Mouse (Mus musculus): ENCODE measurements around the gene Ccr7.
A peak's percentile ranks its signal among the peaks of the same experiment; 100 is the strongest.

Ccr7 gene

DNA sequence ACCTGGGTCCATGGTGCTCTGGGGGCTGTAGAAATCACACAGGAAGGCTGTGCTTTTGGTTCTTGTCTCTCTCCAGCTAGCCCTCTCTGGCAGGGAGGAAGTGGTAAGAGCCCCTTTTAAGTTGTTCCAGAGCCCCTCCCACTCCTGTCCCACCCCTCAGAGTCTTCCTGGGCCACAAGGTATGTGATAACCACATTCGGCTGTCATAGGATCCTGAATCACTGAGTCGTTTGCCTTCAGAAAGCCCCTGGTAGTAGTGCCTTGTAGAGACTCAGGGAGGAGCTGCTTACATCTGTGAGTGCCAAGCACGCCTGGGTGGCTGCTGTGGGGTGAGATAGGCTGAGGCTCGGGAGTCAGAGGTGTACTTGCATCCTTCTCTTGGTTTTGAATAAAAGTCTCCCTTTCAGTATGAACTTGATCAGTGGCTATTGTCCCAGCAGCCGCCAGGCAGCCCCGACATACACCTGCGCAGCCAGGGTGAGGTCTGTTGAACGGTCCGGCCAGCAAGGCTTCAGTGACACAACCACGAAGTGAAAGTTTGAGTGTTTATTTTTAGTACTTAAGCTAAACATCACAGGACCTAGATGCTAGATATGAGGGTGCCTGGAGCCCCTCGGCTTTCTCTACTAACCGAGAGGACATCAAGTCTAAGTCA, at the start of gene Ccr7:
Ccr7 (minus strand) TSS at position 91 of the 655 bp plus-strand sequence.
- DNase-seq (ENCODE audit: low spot score in 2 of 2), result no peak

DNA sequence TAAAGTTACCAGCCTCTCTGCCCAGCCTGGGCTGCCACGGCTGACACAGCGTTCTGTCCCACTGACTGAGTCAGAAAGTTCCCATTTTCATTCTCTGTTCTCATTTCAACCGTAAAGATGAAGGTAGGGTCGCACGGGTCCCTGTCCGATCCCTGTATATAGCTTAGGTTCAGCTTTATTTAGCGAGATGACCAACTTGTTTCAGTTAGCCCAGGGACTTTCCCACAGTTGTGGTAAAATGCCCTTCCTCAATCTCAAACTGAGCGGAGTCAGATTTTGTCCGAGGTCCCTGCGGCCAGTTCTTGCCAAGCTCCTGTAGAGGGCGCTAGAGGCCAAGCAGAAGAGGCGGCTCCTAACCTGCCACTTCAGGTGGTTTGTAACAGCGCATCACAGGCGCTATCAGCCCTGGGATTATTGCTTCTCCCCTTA, 34.3 kb upstream of the Ccr7 start:
- peak; percentile 38 to 42 for DNase-seq (ENCODE audit: low spot score in 2 of 2)

DNA sequence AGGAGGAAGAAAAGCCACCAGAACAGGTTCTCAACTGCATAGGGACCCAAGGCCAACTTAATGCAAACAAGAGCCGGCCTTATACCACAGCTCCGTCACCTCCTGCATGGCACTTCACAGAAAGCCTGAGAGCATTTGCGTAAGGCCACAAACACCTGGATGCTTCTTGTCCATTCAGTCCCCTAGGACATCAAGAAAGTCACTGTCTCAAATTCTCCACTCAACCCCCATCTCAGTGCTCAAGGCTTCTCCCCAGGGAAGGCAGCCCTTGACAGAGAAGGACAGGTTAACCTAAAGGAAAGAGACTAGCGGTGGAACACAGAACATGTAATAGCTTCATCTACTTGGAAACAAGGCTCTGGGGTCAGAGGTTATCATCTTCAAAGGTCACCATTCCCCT, 32.5 kb upstream of the Ccr7 start:
- no peak for DNase-seq (ENCODE audit: low spot score in 2 of 2)

DNA sequence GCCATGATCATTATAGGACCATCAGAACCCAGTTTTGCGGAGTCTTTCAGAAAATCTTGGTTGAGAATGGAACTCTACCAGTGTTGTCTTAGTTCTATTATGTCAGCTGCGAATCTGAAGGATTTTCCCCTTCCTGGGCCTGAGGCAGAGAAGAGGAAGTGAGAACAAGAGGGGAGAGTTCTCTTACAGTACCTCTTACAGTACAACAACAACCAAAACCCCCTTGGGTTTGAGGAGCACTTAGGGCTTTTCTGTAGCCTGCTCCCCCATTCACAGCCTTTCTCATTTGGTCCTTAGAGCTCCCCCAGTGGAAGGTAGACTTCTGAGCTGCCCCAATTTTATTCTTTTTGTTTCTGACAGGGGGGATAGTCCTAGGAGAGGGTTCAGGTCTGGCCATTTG, 32.0 kb upstream of the Ccr7 start:
- DNase-seq (ENCODE audit: low spot score in 2 of 2), result no peak

DNA sequence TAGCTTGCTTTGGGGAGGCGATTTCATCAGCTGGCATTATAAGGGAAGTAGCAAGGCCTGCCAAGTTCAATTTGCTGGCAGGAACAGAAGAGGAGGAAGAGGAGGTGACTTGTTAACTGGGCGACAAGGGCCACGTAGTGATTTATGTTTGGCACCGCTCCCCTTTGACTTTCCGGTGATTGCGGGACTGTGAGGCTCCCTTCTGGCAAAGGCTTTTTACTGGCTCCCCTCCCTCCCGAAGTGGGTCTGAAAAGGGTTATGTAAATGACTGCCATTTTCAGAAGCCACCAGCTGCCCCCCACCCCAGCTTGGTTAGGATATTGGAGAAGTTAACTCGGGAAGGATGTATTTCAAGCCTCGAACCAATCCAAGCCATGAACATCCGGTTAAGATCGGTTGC, 27.7 kb upstream of the Ccr7 start:
- DNase-seq (ENCODE audit: low spot score in 2 of 2), result no peak

DNA sequence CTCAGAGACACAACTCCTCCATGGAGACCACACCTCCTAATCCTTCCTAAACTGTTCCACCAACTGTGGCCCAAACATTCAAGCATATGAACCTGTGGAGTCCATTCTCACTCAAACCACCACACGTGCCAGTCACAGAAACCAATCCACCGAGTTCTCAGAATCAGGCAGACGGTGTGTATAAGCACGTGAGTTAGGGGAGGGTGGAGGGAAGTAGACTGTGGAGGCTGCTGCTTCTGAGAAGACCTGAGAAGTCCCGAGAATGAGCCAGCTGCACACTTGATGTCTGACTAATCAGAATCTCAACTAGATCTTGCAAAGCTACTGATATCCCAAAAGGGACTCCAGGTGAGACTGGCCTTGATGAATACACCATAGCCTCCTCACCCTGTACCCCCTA, 25.2 kb upstream of the Ccr7 start:
- no peak for DNase-seq (ENCODE audit: low spot score in 2 of 2)

DNA sequence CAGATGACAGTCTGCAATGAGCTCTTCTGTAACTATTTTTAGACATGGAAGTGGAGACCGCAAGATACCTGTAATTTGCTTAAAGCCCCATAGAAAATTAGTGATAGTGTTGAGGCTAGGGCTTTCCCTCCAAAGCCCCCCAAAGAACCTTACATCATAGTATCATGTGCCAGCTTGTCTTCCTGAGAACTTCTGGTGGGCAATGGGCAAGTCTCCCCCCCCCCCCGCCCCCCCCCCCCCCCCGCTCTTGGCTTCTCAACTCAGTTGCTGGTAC, 23.0 kb upstream of the Ccr7 start:
- no peak for DNase-seq (ENCODE audit: low spot score in 2 of 2)

DNA sequence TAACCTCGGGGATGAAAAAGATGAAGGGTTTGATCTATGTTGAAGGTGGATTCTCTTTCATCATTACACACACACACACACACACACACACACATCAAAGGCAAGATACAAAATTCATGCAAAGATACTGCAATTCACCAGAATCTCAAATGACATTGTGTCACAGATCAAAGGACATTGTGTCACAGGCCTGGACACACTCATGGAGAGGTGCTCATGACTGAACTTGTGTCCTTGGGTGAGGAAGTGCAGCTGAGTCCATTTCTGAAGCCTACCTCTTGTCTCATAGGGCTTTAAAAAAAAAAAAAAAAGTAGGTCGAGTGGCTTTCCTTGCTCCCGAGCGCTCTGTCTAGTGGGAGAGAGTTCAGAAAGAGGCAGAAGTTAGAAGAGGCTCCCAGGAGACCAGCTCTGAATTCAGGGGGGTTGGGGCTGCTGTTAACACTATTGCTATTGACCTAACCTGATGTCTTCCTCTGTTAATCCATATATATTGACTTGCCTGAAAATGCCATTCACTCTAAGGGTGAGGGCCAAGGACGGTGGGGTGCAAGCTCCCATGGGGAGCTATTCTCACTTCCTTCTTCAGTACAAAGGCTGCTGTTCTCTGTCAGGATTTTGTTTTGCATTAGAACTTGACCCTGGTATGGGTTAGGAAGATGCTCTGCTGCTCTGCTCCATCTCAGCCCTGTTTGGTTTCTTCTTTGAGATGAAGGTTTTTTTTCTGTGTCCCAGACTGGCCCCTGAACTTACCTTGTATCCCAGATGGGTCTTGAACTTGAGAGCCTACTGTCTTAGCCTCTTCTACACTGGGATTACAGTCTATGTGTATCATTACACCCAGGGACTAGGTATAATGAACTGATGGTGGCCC, 22.4 kb upstream of the Ccr7 start:
- DNase-seq (ENCODE audit: low spot score in 2 of 2), result no peak

DNA sequence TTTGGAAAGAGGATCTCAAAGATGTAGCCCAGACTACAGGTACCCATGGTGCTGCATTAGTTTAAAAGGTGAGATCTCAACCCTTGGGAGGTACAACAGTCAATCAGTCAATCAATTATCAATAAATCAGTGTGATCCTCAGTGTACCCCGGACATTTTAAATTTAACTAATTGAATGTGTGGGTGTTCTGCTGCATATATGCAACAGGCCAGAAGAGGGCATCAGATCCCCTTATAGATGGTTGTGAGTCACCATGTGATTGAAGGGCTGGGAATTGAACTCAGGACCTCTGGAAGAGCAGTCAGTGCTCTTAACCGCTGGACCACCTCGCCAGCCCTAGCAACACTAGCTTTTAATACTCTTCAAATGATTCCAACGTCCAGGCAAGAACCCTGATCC, 17.1 kb upstream of the Ccr7 start:
- DNase-seq (ENCODE audit: low spot score in 2 of 2), result no peak

DNA sequence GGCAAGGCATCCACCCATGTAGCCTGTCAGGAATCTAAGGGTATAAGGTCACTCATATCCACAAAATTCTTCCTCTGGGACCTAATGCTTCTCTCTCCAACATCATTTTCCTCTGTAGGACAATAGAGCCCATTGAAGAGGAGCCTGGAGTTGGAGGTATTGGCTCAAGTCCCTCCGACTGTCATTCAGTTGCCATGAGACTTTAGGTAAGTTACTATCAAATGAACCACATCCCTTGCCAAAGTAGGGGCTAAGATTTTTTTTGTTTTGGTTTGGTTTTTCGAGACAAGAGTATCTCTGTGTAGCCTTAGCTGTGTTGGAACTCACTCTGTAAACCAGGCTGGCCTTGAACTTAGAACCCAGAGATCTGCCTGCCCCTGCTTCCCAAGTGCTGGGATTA, 16.6 kb upstream of the Ccr7 start:
- DNase-seq (ENCODE audit: low spot score in 2 of 2), result no peak

DNA sequence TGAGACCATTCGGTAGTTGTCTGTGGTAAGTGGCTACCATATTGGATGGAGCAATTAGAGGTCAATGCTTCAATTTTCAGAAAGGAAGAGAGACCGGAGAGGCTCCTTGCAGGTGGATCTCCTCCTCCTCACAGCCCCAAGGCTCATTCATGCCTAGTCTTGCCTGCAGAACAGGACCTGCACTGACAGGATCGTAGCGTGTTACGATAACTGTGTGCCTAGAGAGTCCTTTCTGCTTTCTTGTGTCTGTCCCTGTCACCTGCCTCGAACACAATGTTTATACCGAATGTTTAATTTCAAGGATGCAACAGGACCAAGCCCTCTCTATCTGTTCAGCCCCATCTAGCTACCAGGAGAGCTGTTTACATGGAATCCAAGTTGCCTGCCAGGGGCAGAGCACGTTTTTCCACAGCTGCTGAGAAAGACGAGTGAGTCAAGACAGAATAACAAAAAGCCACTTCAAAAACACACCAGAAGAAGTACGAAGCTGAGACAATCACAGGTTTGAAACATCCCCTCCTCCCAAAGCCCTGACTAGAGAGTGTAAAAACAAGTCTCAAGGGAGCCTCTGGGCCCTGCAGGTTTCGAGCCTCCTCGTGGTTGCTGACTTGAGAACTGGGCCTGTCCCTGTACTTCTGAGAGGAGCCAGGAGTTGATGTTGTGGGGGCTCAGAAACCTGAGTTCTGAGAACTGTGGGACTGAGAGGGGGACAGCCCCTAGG, 15.8 kb upstream of the Ccr7 start:
- DNase-seq (ENCODE audit: low spot score in 2 of 2), result no peak

DNA sequence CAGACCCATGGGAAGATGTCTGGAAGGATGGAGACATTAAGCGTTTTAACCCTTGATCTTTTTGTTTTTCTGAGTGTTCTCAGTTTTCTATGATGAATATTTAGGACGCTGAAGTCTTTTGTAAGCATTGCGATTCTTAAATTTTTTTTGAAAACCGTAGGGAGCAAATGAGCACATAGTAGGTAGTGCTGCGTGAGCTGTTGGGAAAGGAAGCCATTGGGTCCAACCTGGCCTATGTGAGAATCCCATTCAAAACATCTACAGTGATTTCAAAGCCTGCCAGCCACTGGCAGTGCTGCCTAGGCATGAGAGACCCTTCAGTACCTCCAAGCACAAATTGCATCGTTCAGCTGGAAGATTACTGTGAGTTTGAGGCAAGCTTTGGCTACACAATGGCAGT, 15.1 kb upstream of the Ccr7 start:
- DNase-seq (ENCODE audit: low spot score in 2 of 2), result no peak

DNA sequence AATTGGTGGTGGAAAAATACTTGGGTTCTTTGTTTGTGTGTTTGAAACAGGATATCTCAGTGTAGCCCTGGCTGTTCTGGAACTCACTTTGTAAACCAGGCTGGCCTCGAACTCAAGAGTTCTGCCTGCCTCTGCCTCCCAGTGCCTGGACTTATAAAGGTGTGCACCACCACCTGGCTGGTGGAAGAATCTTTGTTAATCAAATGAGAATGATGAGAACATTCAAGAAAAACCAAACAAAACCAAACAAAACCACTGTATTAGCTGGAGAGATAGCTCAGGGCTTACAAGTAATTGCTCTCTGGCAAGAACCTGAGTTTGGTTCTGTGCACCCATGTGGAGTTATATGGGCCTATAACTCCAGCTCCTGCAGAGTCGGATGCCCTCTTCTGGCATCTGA, 14.6 kb upstream of the Ccr7 start:
- no peak for DNase-seq (ENCODE audit: low spot score in 2 of 2)

DNA sequence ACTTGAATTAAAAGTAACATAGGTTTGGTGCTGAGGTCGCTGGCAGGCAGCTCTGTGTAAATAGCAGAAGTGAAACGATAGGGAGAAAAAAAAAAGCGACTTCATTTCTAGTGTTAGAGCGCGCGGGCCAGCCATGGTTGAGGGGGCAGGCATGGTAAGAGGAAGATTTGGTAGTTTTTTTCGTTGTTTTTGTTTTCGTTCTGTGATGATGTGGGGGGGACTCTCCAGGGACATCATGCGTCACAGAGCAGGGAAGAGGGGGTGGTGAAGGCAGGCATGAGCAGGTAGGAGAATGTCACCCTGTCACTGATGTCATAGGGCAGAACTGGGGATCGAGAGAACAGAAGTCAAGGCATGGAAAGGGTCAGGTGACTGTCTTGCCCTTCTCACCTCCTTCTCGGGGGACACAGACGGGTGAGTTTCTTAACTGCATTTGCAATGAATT, 13.2 kb upstream of the Ccr7 start:
- no peak for DNase-seq (ENCODE audit: low spot score in 2 of 2)

DNA sequence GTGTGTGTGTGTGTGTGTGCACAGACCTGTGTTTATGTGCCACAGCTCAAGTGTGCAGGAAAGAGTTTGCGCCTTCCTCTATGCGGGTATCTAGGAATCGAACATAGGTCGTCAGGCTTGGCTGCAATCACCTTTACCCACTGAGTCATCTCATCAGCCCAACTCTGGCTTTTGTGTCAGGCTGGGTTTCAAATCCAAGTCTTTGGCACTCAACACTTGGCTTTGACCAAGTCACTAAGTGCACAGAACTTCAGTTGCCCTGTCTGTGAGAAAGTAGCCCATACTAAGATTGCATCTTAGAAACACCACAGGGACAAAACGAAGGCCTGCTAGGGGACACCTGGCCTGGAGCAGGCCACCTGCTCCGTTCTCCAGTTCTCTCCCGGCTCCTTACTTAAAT, 12.7 kb upstream of the Ccr7 start:
- DNase-seq (ENCODE audit: low spot score in 2 of 2), result no peak

DNA sequence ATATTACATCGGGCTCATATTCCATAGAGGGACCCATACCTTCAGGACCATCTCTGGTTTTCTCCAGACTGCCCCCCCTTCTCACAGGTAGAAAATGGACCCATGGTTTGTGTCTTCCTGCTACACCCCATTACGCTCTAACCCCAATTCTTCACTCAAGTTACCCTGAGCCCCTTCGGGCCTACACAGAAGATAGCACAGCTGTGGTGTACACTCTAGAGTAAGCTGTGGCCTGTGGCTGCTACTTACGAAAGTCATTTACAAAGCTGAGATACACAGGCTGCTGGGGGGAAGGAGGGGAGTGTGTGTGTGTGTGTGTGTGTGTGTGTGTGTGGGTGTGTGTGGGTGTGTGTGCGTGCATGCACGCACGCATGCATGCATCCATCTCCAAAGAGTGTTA, 11.4 kb upstream of the Ccr7 start:
- no peak for DNase-seq (ENCODE audit: low spot score in 2 of 2)

DNA sequence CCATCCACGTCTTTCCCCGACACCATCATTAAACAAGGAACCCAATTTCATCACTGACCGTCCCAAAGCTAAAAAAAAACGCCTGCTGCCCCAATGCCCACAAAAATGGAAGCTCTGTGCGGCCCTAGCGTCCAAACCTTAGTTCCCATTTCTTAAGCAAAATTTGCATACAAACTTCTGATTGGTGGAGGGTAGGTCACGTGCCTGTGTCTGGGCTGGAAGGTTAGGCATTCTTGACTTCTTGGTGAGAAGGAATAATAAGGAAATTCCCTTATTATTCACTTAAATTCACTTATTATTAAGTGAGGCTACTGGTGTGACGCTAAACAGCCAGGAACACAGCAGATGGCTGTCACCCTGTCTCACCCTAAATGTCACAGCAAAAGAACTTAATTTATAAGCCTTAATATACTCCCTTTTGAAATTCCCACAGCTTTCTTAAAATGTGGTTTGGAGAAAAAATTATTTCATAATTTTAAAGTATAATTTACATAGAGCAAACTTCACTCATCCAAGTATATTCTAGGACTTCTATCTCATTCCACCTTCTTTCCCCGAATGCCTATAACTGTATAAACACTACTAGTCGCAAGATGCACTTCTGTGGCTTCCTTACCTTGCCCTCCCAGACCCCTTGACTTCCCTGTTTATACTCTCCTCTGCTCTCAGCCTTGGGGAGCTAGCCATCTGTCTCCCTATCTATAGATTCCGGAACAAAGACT, 10.3 kb upstream of the Ccr7 start:
- no peak for DNase-seq (ENCODE audit: low spot score in 2 of 2)

DNA sequence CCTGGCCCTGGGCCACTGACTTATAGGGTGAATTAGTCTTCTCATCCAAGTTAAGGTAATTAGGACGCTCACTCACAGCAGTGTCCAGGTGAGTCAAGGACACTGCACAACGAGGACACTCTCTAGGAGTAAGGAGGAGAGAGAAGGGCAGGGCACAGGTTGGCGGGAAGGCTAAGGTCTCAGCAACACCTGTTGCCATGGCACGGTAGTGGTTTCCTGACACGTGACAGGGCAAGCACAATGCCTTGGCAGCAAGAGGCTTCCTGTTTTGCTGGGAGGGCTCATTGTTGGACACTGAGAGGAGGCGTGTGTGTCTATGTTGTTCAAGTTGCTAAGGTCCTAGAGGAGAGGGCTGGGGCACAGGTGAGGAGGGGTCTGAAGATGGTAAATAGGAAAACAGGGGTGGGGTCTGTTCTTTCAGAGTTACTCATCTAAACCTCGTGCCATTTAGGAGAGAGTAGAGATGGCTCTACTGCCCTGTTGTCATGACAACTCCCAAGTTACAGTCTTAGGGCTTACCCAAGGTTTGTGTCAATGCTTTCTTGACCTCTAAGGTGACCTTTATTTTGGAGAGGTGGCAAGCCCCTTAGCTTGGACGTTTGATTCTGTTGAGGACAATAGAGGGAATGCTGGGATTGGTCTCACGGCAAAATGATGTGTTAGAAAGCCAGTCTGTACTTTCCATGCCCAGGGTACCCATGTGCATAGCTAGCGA, 8.3 kb upstream of the Ccr7 start:
- no peak for DNase-seq (ENCODE audit: low spot score in 2 of 2)

DNA sequence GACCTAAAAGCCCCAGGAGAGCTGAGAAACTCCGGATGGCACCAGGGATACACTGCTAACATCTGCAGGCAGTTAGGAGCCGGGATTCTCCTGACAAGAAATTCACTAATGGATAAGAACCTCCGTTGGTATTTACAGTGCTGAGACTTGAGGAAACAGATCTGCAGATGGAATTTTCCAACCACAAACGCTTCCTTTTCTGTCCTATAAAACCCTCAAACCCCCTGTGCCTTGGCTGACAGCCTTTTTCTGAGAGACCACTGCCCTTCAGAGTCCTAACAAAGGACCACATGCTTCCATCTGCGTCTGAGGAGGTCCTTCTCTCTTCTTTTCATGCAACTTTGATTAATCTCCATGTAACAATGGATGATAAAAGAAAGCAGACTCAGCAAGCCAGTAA, 6.8 kb upstream of the Ccr7 start:
- DNase-seq (ENCODE audit: low spot score in 2 of 2), result no peak

DNA sequence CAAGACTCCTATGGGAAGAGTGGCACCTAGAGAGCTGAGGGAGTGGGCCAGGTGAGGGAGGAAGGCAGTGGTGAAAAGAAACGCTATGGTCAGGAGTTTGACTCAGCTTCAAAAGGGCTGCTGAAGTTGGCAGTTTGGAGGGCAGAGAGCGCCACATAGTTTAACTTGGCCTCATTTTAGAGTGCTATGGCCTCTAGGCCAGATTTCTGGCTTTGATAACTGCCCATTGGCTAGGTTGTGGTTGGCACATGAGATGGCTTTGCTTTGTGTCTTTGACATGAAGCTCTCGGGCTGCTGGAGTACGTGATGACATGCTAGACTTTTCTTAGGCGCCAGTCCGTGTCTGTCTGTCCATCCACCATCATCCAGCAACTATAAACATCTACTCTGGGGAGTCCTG, 5.4 kb upstream of the Ccr7 start:
- DNase-seq (ENCODE audit: low spot score in 2 of 2), result no peak

DNA sequence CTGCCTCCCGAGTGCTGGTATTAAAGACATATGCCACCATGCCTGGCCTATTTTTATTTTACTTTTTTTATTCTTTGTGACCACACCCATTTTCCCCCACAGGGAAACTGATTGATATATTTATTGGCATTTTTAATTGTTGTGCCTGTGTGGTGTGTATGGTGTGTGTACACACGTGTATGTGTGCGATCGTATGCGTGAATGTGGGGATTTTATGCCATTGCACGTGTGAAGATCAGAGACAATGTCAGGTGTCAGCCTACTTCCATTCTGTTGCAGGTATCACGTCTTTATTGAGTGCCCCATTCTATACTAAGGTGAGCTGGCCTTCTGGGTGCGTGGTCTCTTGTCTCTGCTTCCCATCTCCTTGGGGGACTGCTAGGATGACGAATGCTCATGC, 940 bp upstream of the Ccr7 start:
- DNase-seq (ENCODE audit: low spot score in 2 of 2), result no peak
